Mouse (Mus musculus) heart, adult 2 months (tissue): ENCODE measurements around the gene Kank1. TPM values are rescaled to one million over a fixed set of nuclear protein-coding genes. Genes with fewer than 3 reads are reported as not detected.

Source experiments
- DNase-seq, 2 experiments: peaks; one replicate each; pipeline ENCODE4 v3.0.0; 2021
- H3K27ac ChIP-seq: fragments of 200-600 bp; 2 replicates; pipeline ENCODE4 v1.8.1; 2022
- H3K27me3 ChIP-seq: fragments of 200-500 bp; 2 replicates; pipeline ENCODE4 v1.6.1; 2012; ENCODE audit warnings: mild to moderate bottlenecking, low read length, inconsistent platforms, mixed read lengths; ENCODE audit not compliant: control insufficient read depth, insufficient read depth
- H3K36me3 ChIP-seq: fragments of 200-500 bp; 2 replicates; pipeline ENCODE4 v1.6.1; 2012; ENCODE audit warnings: low read length, inconsistent platforms; ENCODE audit not compliant: control insufficient read depth, insufficient read depth
- H3K4me1 ChIP-seq: fragments of 200-500 bp; 2 replicates; pipeline ENCODE4 v1.6.1; 2011; ENCODE audit warnings: low read length; ENCODE audit not compliant: control insufficient read depth, insufficient read depth
- H3K4me3 ChIP-seq: fragments of 200-600 bp; 2 replicates; pipeline ENCODE4 v1.8.1; 2022
- H3K79me2 ChIP-seq: fragments of 200-500 bp; replicated peaks from 2 replicates; pipeline ENCODE4 v1.6.1; 2012; ENCODE audit warnings: mild to moderate bottlenecking, inconsistent platforms, low read length, moderate library complexity, mixed read lengths; ENCODE audit not compliant: control insufficient read depth, insufficient read depth
- H3K9ac ChIP-seq: fragments of 200-500 bp; 2 replicates; pipeline ENCODE4 v1.6.1; 2012; ENCODE audit warnings: low read depth, mild to moderate bottlenecking, control low read depth, inconsistent platforms, low read length, mixed read lengths
- CTCF ChIP-seq: fragments of 200-600 bp; IDR thresholded peaks from 2 replicates; pipeline ENCODE4 v1.8.1; 2022; ENCODE audit warnings: antibody characterized with exemption, mild to moderate bottlenecking, moderate library complexity
- EP300 ChIP-seq: fragments of 200-500 bp; IDR thresholded peaks from 2 replicates; pipeline ENCODE4 v1.6.1; 2011; ENCODE audit warnings: low read depth, low read length, control low read depth; ENCODE audit not compliant: insufficient read depth
- POLR2A ChIP-seq: fragments of 200-500 bp; IDR thresholded peaks from 2 replicates; pipeline ENCODE4 v1.6.1; 2011; ENCODE audit warnings: mild to moderate bottlenecking, low read depth, low read length, control low read depth; ENCODE audit not compliant: insufficient read depth
- WGBS: fragments of 180-500 bp; shearing (Covaris S2); methylation state at CpG from one replicate; pipeline ENCODE4 v1.1.7; 2018; 5-methylcytosine and 5-hydroxymethylcytosine counted together
- intact Hi-C: fragments of 180-260 bp; cut with DNase I; formaldehyde crosslinking; loops from one replicate; pipeline ENCODE4 v1.15.1; 2025
- polyA plus RNA-seq: library from polyadenylated mRNA; depleted of rRNA; stranded (reverse); fragments of >200 nt; gene quantifications from 2 replicates; pipeline ENCODE4 v1.2.3, GENCODE M21; 2012
- total RNA-seq, 2 experiments: library from RNA; stranded (reverse); gene quantifications; 2 replicates each; pipeline ENCODE4 v1.2.3; 2021

Kank1 gene
- total and polyA plus RNA-seq, 3 experiments = 37.2 to 43.9 (median 37.3) TPM

GRCm38 (mm10) chr19:25258321-25258720 is 21.5 kb downstream of the Kank1 start:
- peaks cover 4% of the 10 kb centered on the region; the same call in 1 of the 2 replicates for H3K4me1 ChIP-seq
- H3K9ac ChIP-seq = no peak overlapping the region
- WGBS = 75% methylated on average over 6 of the region's 6 CpGs
- no peak overlapping the region for H3K4me3 ChIP-seq
- intact Hi-C loops = no loop called here
- no peak for TF ChIP-seq POLR2A
- no peak for TF ChIP-seq CTCF
- TF ChIP-seq EP300 = no peak
- no peak for DNase-seq
- H3K36me3 ChIP-seq = no peaks in the 10 kb centered on the region
- H3K27ac ChIP-seq = no peak overlapping the region
- no peaks in the 10 kb centered on the region for H3K27me3 ChIP-seq
- no peaks in the 10 kb centered on the region; the same call in 1 of the 2 replicates for H3K79me2 ChIP-seq

- no peak for TF ChIP-seq CTCF
- TF ChIP-seq POLR2A = no peak
- TF ChIP-seq EP300 = no peak
- H3K79me2 ChIP-seq = peaks cover 2% of the 10 kb centered on the region; the same call in 1 of the 2 replicates
- H3K9ac ChIP-seq = no peak overlapping the region
- no peak overlapping the region for H3K27ac ChIP-seq
- H3K4me1 ChIP-seq = peaks cover 2% of the 10 kb centered on the region; the same call in 1 of the 2 replicates
- DNase-seq = no peak
- H3K4me3 ChIP-seq = no peak overlapping the region
- 36% methylated on average over 9 of the region's 9 CpGs for WGBS
- intact Hi-C loops = no loop called here
- H3K27me3 ChIP-seq = peaks cover 2% of the 10 kb centered on the region; the same call in 1 of the 2 replicates
- H3K36me3 ChIP-seq = no peaks in the 10 kb centered on the region
Measured at GRCm38 (mm10) chr19:25266181-25266580, 29.4 kb downstream of the Kank1 start.

- Histone ChIP-seq H3K4me3 (no peak overlapping the region), H3K79me2 (peaks cover 2% of the 10 kb centered on the region; the same call in 1 of the 2 replicates), H3K36me3 (no peaks in the 10 kb centered on the region), H3K4me1 (peaks cover 2% of the 10 kb centered on the region; the same call in 1 of the 2 replicates), H3K27ac (no peak overlapping the region; the same call in 1 of the 2 replicates), H3K27me3 (peaks cover 2% of the 10 kb centered on the region; the same call in 1 of the 2 replicates), H3K9ac (no peak overlapping the region)
- TF ChIP-seq POLR2A (no peak), CTCF (no peak), EP300 (no peak)
- DNase-seq = peak in 1 of 2 experiments; percentile 26
- intact Hi-C loops = no loop called here
- 23% methylated on average over 6 of the region's 6 CpGs for WGBS
Measured at GRCm38 (mm10) chr19:25267247-25267646, 30.5 kb downstream of the Kank1 start.

- Histone ChIP-seq H3K36me3 (no peaks in the 10 kb centered on the region), H3K27ac (peak overlapping the region; percentile 41), H3K4me1 (peaks cover 2% of the 10 kb centered on the region; the same call in 1 of the 2 replicates), H3K79me2 (peaks cover 2% of the 10 kb centered on the region; the same call in 1 of the 2 replicates), H3K27me3 (peaks cover 2% of the 10 kb centered on the region; the same call in 1 of the 2 replicates), H3K4me3 (no peak overlapping the region), H3K9ac (no peak overlapping the region)
- DNase-seq = peak; percentile 55 to 67
- no peak for TF ChIP-seq EP300
- no peak for TF ChIP-seq POLR2A
- no peak for TF ChIP-seq CTCF
- intact Hi-C loops = no loop called here
- 26% methylated on average over 6 of the region's 6 CpGs for WGBS
Measured at GRCm38 (mm10) chr19:25268532-25268931, 31.8 kb downstream of the Kank1 start.

- H3K4me3 ChIP-seq = no peak overlapping the region
- no peaks in the 10 kb centered on the region for H3K79me2 ChIP-seq
- H3K4me1 ChIP-seq = peaks cover 2% of the 10 kb centered on the region; the same call in 1 of the 2 replicates
- no peak for DNase-seq
- WGBS = 68% methylated on average over 9 of the region's 9 CpGs
- no peaks in the 10 kb centered on the region for H3K36me3 ChIP-seq
- no peaks in the 10 kb centered on the region for H3K27me3 ChIP-seq
- TF ChIP-seq EP300 = no peak
- TF ChIP-seq CTCF = no peak
- no peak for TF ChIP-seq POLR2A
- no peak overlapping the region for H3K27ac ChIP-seq
- intact Hi-C loops = no loop called here
- H3K9ac ChIP-seq = no peak overlapping the region
Measured at GRCm38 (mm10) chr19:25271591-25271990, 34.8 kb downstream of the Kank1 start.

- Histone ChIP-seq H3K27me3 (no peaks in the 10 kb centered on the region), H3K4me3 (no peak overlapping the region), H3K79me2 (no peaks in the 10 kb centered on the region), H3K9ac (no peak overlapping the region), H3K27ac (peak overlapping the region; percentile 41; the same call in 1 of the 2 replicates), H3K36me3 (no peaks in the 10 kb centered on the region), H3K4me1 (peaks cover 5% of the 10 kb centered on the region)
- intact Hi-C loops = no loop called here
- TF ChIP-seq POLR2A (no peak), EP300 (no peak), CTCF (no peak)
- DNase-seq = peak in 1 of 2 experiments; percentile 44
Measured at GRCm38 (mm10) chr19:25273179-25273578, 36.4 kb downstream of the Kank1 start.
